Mouse (Mus musculus) gastrocnemius, adult 2 months (tissue): ENCODE results near the gene Gria1. TPM values are rescaled to one million over a fixed set of nuclear protein-coding genes. Genes with fewer than 3 reads are reported as not detected.

Experiments
- DNase-seq: peaks from one replicate; pipeline ENCODE4 v3.0.0; 2022
- H3K27ac ChIP-seq: fragments of 200-600 bp; 2 replicates; pipeline ENCODE4 v1.8.1; 2022; ENCODE audit warnings: mild to moderate bottlenecking
- H3K4me3 ChIP-seq: fragments of 200-600 bp; 2 replicates; pipeline ENCODE4 v1.8.1; 2022; ENCODE audit warnings: mild to moderate bottlenecking, moderate library complexity
- CTCF ChIP-seq: fragments of 200-600 bp; IDR thresholded peaks from 2 replicates; pipeline ENCODE4 v1.8.1; 2022; ENCODE audit warnings: antibody characterized with exemption, mild to moderate bottlenecking, moderate library complexity
- intact Hi-C: fragments of 180-260 bp; cut with DNase I; formaldehyde crosslinking; loops from one replicate; pipeline ENCODE4 v1.15.1; 2025
- total RNA-seq, 2 experiments: library from RNA; stranded (reverse); gene quantifications; 2 replicates each; pipeline ENCODE4 v1.2.3; 2021

Gene Gria1
- total RNA-seq, 2 experiments from 2014 or later: 0.06 TPM; not detected in 1

- H3K4me3 ChIP-seq: no peak overlapping the region
- intact Hi-C loops: no loop called here
- no peak for DNase-seq
- H3K27ac ChIP-seq: no peak overlapping the region
- TF ChIP-seq CTCF: no peak
Measured at GRCm38 (mm10) chr11:57014396-57014795, 3.2 kb downstream of the Gria1 start.

DNA sequence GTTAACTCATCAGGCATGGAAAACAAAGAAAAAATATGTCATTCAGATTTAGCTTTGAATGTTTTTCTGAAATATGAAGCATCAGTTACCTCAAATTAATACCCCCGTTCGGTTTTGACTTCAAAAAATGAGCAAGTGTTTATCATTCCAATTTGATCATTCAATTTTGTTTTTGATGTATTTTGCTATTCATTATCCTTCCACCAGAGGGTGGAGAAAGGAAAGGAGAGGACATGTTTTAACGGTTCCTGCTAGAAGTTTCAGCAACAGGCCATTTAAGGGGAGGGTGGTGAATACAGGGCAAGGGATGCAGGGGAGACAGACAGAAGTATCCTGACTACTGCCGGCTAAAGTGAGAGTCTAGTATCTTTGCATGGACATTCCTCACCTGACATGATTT, 7.3 kb downstream of the Gria1 start:
- H3K4me3 ChIP-seq: no peak overlapping the region
- intact Hi-C loops: no loop called here
- DNase-seq: no peak
- H3K27ac ChIP-seq: no peak overlapping the region
- TF ChIP-seq CTCF: peak; percentile 17; the same call in 1 of the 2 replicates

DNA sequence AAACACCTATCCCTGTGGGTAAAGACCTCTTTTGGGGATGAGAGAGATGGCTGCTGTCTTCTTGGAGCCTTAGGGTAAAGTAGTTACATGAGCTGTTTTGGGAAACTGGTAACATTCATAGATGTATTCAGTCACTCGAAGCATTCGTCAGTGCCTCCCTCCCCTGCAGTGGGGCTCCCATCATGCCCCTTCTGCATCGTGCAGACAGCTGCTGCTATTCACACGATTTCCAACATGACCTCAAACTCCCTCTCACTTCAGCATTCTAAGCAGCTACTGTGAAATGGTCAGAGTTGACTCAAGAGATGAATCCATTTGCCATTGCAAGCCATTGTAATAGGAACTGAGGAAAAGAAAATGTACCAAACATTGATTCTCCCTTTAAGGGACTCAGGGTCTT, 11.2 kb downstream of the Gria1 start:
- no peak for TF ChIP-seq CTCF
- Histone ChIP-seq H3K27ac (no peak overlapping the region), H3K4me3 (no peak overlapping the region)
- no peak for DNase-seq
- intact Hi-C loops: no loop called here

DNA sequence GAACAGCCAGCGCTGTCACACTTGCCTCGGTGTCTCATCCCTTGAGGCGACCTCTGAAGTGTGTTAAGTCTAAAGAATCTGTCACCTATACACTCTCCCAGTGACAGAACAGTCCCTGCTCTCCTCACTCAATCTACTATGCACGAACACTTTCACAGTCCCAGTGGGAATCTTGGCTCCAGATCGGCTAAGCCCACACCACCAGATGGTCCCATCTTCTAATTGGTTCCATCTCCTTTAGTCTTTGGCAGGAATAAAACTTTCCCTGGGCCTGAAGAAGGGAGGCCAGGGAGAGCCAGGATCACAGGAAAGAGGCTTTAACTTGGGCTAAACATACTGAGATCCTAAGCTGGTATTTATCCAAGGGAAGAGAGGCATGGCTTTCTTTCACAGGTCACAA, 19.3 kb downstream of the Gria1 start:
- no peak for TF ChIP-seq CTCF
- DNase-seq: no peak
- Histone ChIP-seq H3K27ac (no peak overlapping the region), H3K4me3 (no peak overlapping the region)
- intact Hi-C loops: no loop called here

DNA sequence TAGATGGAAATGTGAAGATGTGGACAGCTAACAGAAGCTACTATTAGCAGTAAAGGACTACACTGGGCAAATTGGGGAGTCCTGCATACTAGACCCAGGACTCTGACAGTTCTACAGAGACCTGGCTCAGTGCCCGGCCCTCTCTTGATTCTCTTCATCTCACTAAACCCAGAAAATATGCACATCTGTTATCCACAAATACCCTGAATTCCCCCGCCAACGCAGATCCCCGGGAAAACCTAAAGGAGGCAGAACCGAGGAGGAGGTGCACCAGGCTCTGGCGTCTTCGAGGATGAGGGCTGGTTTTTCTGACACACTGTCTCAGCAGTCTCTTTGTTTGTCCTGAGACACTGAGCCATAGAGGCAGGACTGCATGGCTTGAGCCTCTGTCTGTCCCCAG, 27.6 kb downstream of the Gria1 start:
- intact Hi-C loops: no loop called here
- Histone ChIP-seq H3K4me3 (no peak overlapping the region), H3K27ac (no peak overlapping the region)
- TF ChIP-seq CTCF: no peak
- no peak for DNase-seq

- DNase-seq: no peak
- TF ChIP-seq CTCF: no peak
- Histone ChIP-seq H3K4me3 (no peak overlapping the region), H3K27ac (no peak overlapping the region)
- intact Hi-C loops: no loop called here
Measured at GRCm38 (mm10) chr11:57039306-57039705, 28.1 kb downstream of the Gria1 start.

GRCm38 (mm10) chr11:57042057-57042456, 30.9 kb downstream of the Gria1 start:
- TF ChIP-seq CTCF: no peak
- no peak for DNase-seq
- intact Hi-C loops: no loop called here
- H3K4me3 ChIP-seq: no peak overlapping the region
- H3K27ac ChIP-seq: no peak overlapping the region

- no peak for DNase-seq
- no peak for TF ChIP-seq CTCF
- Histone ChIP-seq H3K27ac (no peak overlapping the region), H3K4me3 (no peak overlapping the region)
- intact Hi-C loops: no loop called here
Measured at GRCm38 (mm10) chr11:57044146-57044545, 33.0 kb downstream of the Gria1 start.

DNA sequence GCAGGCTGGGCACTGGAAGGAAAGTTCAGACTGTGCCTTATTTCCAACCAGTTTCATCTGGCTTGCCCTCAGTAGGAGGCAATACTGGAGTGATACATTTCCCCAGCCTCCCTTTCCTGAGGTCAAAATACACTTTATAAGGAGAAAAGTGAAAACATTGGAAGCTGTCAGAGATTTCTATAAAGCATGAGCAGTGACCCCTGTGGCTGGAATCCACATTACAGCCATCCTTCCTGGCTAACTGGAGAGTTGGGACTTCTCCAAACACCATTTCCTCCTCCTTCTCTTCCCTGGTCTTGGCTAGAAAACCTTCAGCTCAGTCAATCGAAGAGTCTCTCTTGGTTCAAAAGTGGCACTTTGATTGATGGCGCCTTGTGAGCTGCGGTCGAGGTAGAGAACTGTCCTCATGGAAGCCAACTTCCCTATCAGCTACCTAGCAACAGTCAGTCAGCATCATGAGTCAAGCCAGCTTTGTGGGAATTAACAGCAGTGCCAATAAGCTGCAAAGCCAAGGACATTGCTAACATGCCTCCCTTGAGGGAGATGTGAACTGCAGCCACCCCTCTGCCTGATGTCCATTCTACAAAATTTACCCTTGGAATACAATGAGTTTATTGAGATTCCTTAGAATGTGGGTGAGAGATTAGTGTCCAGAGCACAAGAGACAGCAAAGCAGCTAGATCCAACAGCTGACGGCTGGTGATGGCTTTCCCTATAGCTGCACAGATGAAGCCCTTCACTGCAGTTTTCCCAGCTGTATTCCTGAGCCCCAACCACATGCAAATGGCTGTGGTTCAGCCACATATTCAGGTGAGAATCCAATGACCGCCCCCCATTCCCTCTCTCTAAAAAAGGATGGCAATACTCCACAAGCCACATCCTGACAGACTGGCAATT, 40.7 kb downstream of the Gria1 start:
- no peak for DNase-seq
- no peak overlapping the region for H3K4me3 ChIP-seq
- no peak overlapping the region for H3K27ac ChIP-seq
- TF ChIP-seq CTCF: peak; percentile 30; the same call in 1 of the 2 replicates
- intact Hi-C loops: no loop called here

DNA sequence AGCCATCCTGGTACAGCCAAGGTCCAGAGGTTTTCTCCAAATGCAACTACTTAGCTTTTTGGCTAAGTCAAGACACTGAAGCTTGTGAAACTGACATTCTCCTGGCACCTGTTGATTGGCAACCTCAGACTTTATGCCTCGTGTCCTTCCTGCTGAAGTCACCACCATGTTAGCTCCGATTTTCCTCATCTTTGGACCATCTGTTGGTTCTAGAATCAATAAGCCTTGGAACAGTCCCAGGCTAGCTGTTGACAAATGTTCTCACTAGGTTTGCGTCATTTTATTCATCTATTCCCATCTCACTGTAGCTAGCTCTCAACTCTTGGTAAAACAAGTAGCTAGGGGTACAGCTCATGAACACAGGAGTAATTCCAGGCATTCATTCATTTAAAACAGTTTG, 51.3 kb downstream of the Gria1 start:
- no peak overlapping the region for H3K4me3 ChIP-seq
- intact Hi-C loops: no loop called here
- no peak for DNase-seq
- no peak for TF ChIP-seq CTCF
- H3K27ac ChIP-seq: no peak overlapping the region

DNA sequence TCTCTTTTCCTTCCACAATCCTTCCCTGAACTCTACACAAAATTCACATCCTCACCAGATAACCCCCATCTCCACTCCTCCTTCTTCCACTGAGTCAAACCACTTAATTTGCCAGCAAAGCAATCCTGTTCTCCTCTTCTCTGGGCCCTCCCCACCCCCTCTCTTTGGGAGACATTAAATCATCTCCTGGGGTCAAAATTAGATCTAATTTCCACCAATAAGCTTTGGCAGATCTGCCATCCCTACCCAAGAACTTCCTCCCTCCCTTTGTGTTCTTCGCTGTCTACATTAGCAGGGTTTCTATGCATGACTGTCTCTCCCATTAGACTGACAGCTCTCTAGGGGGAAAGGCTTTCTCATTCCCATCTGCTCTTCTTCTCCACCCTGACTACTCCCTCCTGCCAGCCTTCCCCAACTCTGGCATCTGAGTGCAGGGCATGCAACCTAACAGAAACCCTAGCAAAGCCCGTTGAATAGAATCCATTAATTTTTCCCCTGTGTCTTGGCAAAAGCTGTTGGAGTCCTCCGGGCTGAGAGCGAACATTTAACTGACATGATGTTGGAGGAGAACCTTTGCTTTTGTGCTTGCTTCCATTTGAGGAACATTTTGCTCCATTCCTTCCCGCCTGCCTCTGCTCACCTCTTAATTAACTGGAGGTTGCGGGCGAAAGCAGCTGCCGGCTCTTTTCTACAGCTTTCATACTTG, 59.2 kb downstream of the Gria1 start:
- TF ChIP-seq CTCF: no peak
- H3K27ac ChIP-seq: no peak overlapping the region
- DNase-seq: no peak
- H3K4me3 ChIP-seq: no peak overlapping the region
- intact Hi-C loops: no loop called here

DNA sequence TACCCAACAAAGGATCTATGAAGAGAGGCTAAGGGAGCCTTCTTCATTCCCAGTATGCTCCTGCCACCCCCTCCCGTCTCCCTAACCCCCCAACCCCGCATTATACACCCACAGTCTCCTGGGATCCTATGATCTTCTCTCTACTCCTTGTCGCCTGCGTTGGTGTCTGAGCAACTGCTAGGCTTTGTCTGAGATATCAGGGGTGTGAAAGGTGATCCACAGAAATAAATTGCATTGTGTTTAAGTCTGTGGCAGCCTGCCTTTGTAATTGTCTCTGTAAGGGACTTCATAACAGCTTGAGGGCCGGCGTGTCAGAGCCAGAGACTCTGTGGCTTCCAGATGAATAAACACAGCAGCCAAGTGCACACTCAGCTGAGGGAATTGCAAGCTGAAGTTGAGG, 61.0 kb downstream of the Gria1 start:
- intact Hi-C loops: no loop called here
- no peak for DNase-seq
- Histone ChIP-seq H3K4me3 (no peak overlapping the region), H3K27ac (no peak overlapping the region)
- TF ChIP-seq CTCF: no peak

GRCm38 (mm10) chr11:57079423-57079822, 68.2 kb downstream of the Gria1 start:
- no peak overlapping the region for H3K27ac ChIP-seq
- no peak for DNase-seq
- no peak for TF ChIP-seq CTCF
- intact Hi-C loops: no loop called here
- no peak overlapping the region for H3K4me3 ChIP-seq

GRCm38 (mm10) chr11:57089527-57089926, 78.3 kb downstream of the Gria1 start:
- Histone ChIP-seq H3K4me3 (no peak overlapping the region), H3K27ac (no peak overlapping the region)
- intact Hi-C loops: no loop called here
- no peak for DNase-seq
- TF ChIP-seq CTCF: no peak
